Mouse (Mus musculus): ENCODE results near the gene Mapk1ip1l. TPM values are rescaled to one million over a fixed set of nuclear protein-coding genes. Genes with fewer than 3 reads are reported as not detected.

Gene Mapk1ip1l
- polyA plus RNA-seq, 1 experiment, result 13.5 TPM

DNA sequence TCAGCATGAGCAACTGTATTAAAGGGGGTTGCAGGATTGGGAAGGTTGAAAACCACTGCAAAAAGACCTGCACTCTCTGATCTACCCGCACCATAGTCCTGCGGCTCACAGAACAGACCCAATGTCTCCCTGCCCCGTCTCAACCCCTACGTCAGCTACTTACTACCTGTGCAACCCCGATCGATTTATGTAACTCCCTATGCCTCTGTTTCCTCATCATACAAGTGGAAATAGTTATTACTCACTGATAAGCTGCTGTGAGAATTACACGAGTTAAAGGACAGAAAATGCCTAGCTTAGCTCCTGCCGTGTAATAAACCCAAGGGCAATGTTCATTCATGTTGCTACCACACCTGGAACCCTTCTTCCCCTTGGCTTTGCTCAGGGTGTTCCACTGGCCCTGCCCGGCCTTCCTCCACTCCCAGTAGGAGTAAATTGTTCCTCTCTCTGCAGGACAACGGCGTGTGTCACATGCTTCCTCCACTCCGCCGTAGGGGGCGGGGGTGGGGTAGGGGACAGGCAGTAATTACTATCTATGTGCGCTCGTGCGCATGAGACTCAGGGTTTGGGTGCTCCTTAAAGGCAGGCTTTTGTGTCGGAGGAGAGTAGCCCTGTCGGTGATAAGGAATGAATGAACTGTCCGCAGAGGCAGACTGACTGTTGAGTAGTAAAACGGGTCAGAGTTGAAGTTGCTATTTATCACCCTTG is 66.8 kb downstream of the Mapk1ip1l start:
- Histone ChIP-seq H3K4me3 (ENCODE audit: insufficient read depth, low read depth, low read length) (no peak overlapping the region), H3K4me1 (ENCODE audit: control insufficient read depth, insufficient read depth, insufficient read length, low read length) (no peaks in the 10 kb centered on the region), H3K27ac (replicated peaks; ENCODE audit: low read depth, low read length) (0 out of 2 replicates have a peak overlapping the region, but pooled peaks have one; percentile 28)

GRCm38 (mm10) chr14:47366881-47367321 is 68.8 kb downstream of the Mapk1ip1l start:
- Histone ChIP-seq H3K4me1 (ENCODE audit: control insufficient read depth, insufficient read depth, insufficient read length, low read length) (no peaks in the 10 kb centered on the region), H3K27ac (replicated peaks; ENCODE audit: low read depth, low read length) (no peak overlapping the region), H3K4me3 (ENCODE audit: insufficient read depth, low read depth, low read length) (no peak overlapping the region)

DNA sequence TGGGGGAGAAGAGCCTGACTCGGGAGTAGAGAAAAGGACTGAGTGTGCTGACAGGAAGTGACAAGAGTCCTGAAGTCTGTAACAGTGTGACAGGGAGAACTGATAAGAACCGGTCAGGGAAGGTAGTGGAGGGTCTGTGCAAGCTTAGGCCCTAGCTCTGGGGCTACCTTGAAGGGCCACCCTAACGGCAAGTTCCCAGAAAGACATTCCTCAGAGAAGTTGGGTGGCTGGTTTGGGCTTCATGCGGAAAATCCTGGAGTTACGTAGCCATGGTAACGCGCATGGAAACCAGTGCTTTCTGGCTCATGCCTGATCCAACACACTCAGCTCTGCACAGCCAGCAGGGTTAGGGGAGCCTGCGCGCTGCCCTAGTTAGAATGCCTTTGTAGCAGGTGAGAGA is 69.4 kb downstream of the Mapk1ip1l start, which contains the start of gene Lgals3:
Lgals3 (plus strand) TSS at position 291 of the 400 bp plus-strand sequence.
- Histone ChIP-seq H3K27ac (replicated peaks; ENCODE audit: low read depth, low read length) (no peak within 1 kb of the TSS), H3K4me3 (ENCODE audit: insufficient read depth, low read depth, low read length) (no peak within 1 kb of the TSS), H3K4me1 (ENCODE audit: control insufficient read depth, insufficient read depth, insufficient read length, low read length) (no peaks in the 10 kb centered on the region)

DNA sequence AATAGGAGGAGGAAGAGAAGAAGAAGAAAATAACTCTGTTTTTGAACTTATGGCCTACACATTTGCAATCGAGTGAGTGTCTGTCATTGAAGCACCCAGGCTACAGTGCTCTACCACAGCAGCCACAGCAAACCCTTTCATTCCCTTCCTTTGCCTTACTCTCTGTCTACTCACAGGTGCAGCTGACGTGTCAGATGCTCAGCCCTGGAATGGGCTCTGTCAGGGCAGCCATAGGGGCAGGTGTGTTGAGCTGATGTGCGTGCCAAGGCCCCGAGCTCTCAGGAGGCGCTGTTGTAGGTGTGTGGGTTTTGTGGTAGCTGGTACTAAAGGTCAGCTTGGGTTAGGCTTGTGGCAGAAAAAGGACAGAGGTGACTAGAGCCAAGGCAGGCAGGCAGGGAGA is 71.7 kb downstream of the Mapk1ip1l start:
- Histone ChIP-seq H3K4me1 (ENCODE audit: control insufficient read depth, insufficient read depth, insufficient read length, low read length) (no peaks in the 10 kb centered on the region), H3K27ac (replicated peaks; ENCODE audit: low read depth, low read length) (no peak overlapping the region), H3K4me3 (ENCODE audit: insufficient read depth, low read depth, low read length) (no peak overlapping the region)

DNA sequence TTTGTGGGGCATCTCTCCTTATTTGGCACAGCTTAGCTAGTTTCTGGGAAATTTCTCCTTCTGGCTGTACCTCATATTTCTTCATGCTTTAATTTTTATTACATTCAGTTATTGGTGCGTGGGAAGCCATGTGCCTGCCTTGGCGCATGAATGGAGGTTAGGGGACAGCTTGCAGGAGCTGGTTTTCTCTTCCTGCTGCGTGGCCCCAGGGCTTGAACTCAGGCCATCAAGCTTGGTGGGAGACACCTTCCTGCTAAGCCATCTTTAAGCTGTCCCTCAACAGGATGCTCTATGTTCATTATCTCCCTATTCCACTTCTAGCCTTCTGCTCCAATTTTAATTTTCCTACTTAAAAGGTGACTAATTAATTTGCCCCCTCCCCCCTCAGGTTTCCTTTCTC is 72.7 kb downstream of the Mapk1ip1l start:
- Histone ChIP-seq H3K4me1 (ENCODE audit: control insufficient read depth, insufficient read depth, insufficient read length, low read length) (no peaks in the 10 kb centered on the region), H3K4me3 (ENCODE audit: insufficient read depth, low read depth, low read length) (no peak overlapping the region)

DNA sequence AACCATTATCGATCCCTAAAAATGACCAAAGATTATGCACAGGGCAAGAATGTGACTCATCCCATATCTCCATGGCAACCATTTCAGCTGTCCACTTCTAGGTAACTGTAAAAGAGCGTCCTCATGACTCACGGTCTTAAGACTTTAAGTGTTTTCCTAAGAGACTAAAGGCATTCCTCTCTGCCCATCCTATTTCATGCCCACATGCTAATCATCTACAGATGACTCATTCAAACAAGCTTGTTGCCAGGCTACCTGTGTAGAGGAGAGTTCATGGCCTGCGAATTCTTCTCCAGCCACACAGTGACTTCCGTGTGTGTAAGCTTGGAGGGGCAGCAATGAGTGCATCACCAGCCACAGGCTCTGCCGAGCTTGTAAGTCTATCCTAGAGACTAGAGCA is 73.6 kb downstream of the Mapk1ip1l start:
- no peak overlapping the region for H3K4me3 ChIP-seq (ENCODE audit: insufficient read depth, low read depth, low read length)
- H3K4me1 ChIP-seq (ENCODE audit: control insufficient read depth, insufficient read depth, insufficient read length, low read length), result no peaks in the 10 kb centered on the region
- H3K27ac ChIP-seq (replicated peaks; ENCODE audit: low read depth, low read length), result no peak overlapping the region

More for the DNA sequence above, 72.7 kb downstream of the Mapk1ip1l start:
- no peak overlapping the region for H3K27ac ChIP-seq (replicated peaks; ENCODE audit: low read depth, low read length)

Other genes with a start within 250 kb of the Mapk1ip1l start
- gene Gch1, start 108.9 kb upstream of the Mapk1ip1l start, polyA plus RNA-seq (2012; ENCODE audit: insufficient read depth, insufficient read length, missing spikeins), result 1.3 and 1.8 TPM in 2 replicates
- 3.2 TPM in 1 of 2 replicates, not detected in the other for gene Wdhd1, start 21.4 kb upstream of the Mapk1ip1l start, polyA plus RNA-seq (2012; ENCODE audit: insufficient read depth, insufficient read length, missing spikeins)
- 8.4 and 14.9 TPM in 2 replicates for gene Socs4, start 21.3 kb upstream of the Mapk1ip1l start, polyA plus RNA-seq (2012; ENCODE audit: insufficient read depth, insufficient read length, missing spikeins)
- 11.3 and 22.2 TPM in 2 replicates for gene Lgals3, start 69.5 kb downstream of the Mapk1ip1l start, polyA plus RNA-seq (2012; ENCODE audit: insufficient read depth, insufficient read length, missing spikeins)
- not detected in 2 replicates for gene Dlgap5, start 120.1 kb downstream of the Mapk1ip1l start, polyA plus RNA-seq (2012; ENCODE audit: insufficient read depth, insufficient read length, missing spikeins)
- 4.9 and 7.5 TPM in 2 replicates for gene Fbxo34, start 152.2 kb downstream of the Mapk1ip1l start, polyA plus RNA-seq (2012; ENCODE audit: insufficient read depth, insufficient read length, missing spikeins)

Data from brown adipose tissue, adult 24 weeks (tissue).